Mouse (Mus musculus): Measurements from ENCODE around the gene Gpr171.
"Not testable (repeated sequence)": the region's sequence is repeated elsewhere in the genome, so short reads cannot be mapped to it uniquely, and the experiment has no call there.

The Gpr171 gene

GRCm38 (mm10) chr3:59101218-59101986 lies at the start of gene Gpr171:
TSS of gene Gpr171 (minus strand) at chr3:59101821.
- DNase-seq (ENCODE audit: low spot score) = no peak

GRCm38 (mm10) chr3:59150624-59151023 lies 49.0 kb upstream of the Gpr171 start:
- DNase-seq (ENCODE audit: low spot score) = no peak

- DNase-seq (ENCODE audit: low spot score) = no peak
These were observed 48.0 kb upstream of the Gpr171 start for GRCm38 (mm10) chr3:59149646-59150045.

DNA sequence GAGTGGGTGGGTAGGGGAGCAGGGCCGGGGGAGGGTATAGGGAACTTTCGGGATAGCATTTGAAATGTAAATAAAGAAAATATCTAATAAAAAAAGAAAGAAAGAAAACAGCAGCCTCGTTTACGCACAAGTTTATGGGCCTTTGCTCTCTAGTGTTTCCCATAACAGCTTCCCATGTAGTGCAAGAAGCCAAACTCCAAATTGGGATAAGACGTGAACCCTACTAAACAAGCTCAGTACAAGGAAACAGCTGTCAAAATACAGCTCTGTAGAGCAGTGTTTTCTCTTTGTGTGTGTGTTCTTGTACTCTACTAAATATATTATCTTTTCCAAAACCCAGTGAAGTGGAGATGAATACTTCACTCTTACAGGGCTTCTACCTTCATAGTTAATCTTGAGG lies 43.6 kb upstream of the Gpr171 start:
- DNase-seq (ENCODE audit: low spot score) = no peak

- no peak for DNase-seq (ENCODE audit: low spot score)
These were observed 40.1 kb upstream of the Gpr171 start for GRCm38 (mm10) chr3:59141507-59142305.

DNA sequence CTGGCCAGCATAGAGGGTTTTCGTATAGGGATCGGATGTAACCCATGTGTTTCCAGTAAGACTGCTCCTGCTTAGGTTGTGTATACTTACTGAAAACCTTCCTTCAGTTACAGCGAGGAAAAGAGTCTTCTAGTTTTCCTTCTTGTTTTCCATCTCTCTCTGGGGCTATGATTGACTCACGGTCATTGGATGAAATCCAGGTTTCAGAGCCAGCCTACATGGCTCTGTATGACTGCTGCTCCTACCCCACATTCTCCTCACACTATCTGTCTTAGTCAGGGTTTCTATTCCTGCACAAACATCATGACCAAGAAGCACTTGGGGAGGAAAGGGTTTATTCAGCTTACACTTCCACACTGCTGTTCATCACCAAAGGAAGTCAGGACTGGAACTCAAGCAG lies 39.3 kb upstream of the Gpr171 start:
- not testable (repeated sequence) for DNase-seq (ENCODE audit: low spot score)

DNA sequence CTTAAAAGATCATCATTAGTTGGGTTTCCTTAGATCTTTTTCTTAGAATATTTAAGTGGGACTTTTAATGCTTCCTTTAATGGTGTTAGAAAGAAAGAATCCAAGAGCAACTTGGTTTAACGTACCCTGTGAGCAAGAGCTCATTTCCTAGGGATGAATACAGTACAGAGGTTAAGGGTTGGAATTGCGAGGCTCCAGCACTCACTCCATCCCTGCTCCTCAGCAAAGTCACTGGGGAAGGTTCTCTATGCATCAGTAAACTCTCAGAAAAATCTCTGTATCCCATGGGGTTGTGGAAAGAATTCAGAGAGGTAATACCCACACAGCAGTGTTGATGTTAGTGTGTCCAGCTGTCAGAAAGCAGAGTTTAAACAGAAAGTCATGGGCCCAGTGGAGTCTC lies 38.5 kb upstream of the Gpr171 start:
- no peak for DNase-seq (ENCODE audit: low spot score)

DNA sequence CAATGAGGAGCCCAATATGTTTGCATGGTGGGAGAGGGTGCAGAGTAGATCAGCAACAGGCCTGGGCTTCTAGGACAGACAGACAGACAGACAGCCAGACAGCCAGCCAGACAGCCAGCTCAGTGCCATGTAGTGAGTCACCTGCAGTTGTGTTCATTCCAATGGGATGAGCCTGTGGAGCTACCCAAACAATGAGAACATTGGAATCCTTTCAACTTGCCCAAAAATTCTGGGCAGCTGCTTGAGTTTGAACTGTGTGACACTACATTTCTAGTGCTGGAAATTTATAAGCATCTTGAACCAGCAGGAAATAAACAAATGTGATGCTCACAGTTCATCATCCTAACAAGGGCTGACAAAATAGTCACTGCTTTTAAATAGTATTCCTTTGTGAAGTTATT lies 38.0 kb upstream of the Gpr171 start:
- DNase-seq (ENCODE audit: low spot score) = no peak

- no peak for DNase-seq (ENCODE audit: low spot score)
These were observed 37.4 kb upstream of the Gpr171 start for GRCm38 (mm10) chr3:59138946-59139468.

DNA sequence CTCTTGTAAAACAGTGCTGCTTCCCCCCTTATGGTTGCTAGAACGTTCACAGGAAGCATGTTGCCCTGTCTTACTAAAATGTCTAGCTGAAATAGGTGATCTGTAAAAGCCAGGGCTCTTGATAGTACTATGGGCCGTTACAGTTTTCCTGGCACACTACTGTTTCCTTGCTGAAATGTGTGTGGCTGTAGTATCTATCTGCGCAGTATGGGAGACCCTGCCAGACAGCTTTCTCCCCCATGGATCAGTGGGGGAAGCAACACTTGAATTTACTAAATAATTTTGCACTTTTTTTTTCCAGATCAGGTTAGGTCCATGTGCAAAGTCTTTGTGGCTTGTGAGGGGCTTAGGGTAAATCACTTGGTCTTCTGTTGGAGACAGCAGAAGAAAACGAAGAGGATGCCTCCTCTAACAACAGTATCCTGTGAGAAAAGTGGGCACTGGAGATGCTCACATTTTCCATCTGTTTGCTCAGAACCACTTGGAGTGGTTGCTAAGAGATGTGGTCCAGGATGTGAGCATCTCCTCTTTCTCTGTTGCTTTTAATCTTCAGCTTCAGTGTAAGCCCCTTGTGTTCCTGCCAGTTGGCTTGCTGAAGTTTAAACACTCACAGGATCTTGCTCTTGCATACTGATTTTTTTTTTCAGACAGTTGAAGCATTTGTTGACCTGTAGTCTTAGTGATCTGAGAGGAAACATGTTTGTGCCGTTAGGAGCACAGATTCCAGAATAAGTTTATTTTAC lies 34.5 kb upstream of the Gpr171 start:
- DNase-seq (ENCODE audit: low spot score) = no peak

- DNase-seq (ENCODE audit: low spot score) = no peak
These were observed 31.6 kb upstream of the Gpr171 start for GRCm38 (mm10) chr3:59133189-59133588.

- DNase-seq (ENCODE audit: low spot score) = no peak
These were observed 30.3 kb upstream of the Gpr171 start for GRCm38 (mm10) chr3:59131966-59132365.

GRCm38 (mm10) chr3:59131081-59131480 lies 29.5 kb upstream of the Gpr171 start:
- no peak for DNase-seq (ENCODE audit: low spot score)

DNA sequence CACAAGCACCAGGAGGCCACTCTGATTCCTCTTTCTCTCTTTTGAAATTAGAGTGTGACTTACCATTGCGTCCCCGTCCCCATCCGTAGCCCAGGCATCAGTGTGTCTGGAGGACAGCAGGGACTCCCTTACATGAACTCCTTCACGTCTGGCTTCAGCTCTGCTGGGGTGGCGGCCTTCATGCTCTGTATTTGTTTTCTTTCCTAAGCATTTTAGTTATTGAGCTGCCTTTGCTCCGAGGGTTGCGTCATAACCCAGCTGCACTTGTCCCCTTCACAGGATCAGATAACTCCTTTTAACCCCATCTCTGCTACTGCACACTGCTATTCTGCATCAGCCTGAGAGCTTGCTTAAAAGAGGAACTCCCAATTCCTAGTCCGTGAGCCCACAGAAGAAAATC lies 28.8 kb upstream of the Gpr171 start:
- no peak for DNase-seq (ENCODE audit: low spot score)

DNA sequence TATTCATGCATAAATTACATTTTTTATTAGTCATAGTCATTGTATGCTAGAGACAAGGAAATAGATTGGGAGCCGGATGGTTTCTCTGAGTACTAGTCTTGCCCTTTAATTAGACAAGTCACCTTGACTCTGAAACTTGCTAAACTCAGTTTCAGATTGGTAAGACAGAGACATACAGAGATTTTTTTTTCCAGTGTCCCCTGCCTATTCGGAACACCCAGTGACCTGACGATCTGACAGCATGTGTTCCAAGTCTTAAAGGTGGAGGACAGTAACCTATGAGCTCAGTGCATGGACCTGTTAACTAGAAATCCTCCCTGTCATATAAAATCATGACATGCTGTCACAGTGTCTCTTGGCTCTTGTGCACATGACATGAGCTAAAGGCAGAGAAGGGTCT lies 27.9 kb upstream of the Gpr171 start:
- DNase-seq (ENCODE audit: low spot score) = no peak

GRCm38 (mm10) chr3:59128681-59129080 lies 27.1 kb upstream of the Gpr171 start:
- no peak for DNase-seq (ENCODE audit: low spot score)

GRCm38 (mm10) chr3:59125783-59126555 lies 24.3 kb upstream of the Gpr171 start:
- DNase-seq (ENCODE audit: low spot score) = no peak

- DNase-seq (ENCODE audit: low spot score) = no peak
These were observed 23.4 kb upstream of the Gpr171 start for GRCm38 (mm10) chr3:59125022-59125421.

DNA sequence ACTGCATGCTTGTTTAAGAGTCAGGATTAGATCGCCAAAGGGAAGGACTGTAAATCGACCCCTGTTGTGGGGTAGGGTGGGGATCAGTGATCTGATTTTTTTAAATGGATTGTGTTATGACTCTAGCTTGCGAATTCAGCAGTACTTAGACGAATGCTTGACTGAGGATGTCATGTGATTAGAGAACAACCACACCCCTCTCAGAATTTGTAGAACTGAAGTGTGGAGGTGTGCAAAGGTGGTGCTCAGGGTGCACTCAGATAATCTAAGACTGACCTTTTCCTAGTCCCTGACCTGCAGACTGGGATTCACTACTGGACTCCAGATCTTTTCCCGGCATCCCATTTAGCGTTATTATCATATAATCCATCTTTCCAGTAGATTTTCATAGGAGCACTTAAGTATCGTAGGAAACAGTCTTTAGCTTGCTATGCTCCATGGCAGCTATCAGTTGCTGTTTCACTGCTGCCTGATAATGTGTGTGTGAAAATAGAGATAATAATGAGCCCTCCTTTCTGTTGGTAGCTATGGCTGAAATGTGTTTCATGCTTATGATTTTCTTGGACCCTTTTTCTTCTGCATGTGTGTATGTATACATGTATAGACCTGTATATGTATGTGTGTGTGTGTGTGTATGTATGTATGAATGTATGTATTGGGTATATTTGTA lies 20.3 kb upstream of the Gpr171 start:
- no peak for DNase-seq (ENCODE audit: low spot score)

GRCm38 (mm10) chr3:59121067-59121730 lies 19.6 kb upstream of the Gpr171 start:
- no peak for DNase-seq (ENCODE audit: low spot score)
